ENCODE assay signal across 13 mouse cellular contexts in genomic region chr3:85339269-85339820, GRCm38 (mm10).
A peak's percentile ranks its signal among the peaks of the same experiment; 100 is the strongest.
DNase-seq lines count a peak whose midpoint lies in the region; ATAC-seq lines count a peak whose summit lies in the region.
"Had no signal": no experiment of that assay in that cellular context is flagged by ENCODE, and none has a peak within 500 bp of the region (broad histone marks: within the 10 kb centered on the region; RNA-seq: fewer than 3 reads in every experiment).

No protein-coding gene starts in this region.

- WGBS in forebrain, embryonic 13.5 days = 47% methylated on average over 10 of the region's 10 CpGs
- 63% methylated on average over 10 of the region's 10 CpGs for WGBS in forebrain, embryonic 11.5 days

- H3K9me3 ChIP-seq in forebrain, embryonic 13.5 days (replicated peaks) = no peaks in the 10 kb centered on the region
- H3K9me3 ChIP-seq in forebrain, embryonic 11.5 days (ENCODE audit: control insufficient read depth, low read length) = no peaks in the 10 kb centered on the region
- H3K9me3 ChIP-seq: embryonic facial prominence, embryonic 13.5 days; limb, embryonic 15.5 days had no signal

- ATAC-seq in forebrain, embryonic 13.5 days = peak; percentile 66; the same call in 1 of the 2 replicates
- ATAC-seq in forebrain, embryonic 11.5 days (replicated peaks; ENCODE audit: low FRiP score) = no peak
- ATAC-seq: Patski had no signal

- no peaks in the 10 kb centered on the region for H3K27me3 ChIP-seq in forebrain, embryonic 13.5 days
- H3K27me3 ChIP-seq in forebrain, embryonic 11.5 days (ENCODE audit: control insufficient read depth, insufficient read depth, low read length) = no peaks in the 10 kb centered on the region
- H3K27me3 ChIP-seq: embryonic facial prominence, embryonic 13.5 days; limb, embryonic 15.5 days; Patski had no signal

- no peak overlapping the region for H3K4me2 ChIP-seq in forebrain, embryonic 13.5 days
- H3K4me2 ChIP-seq in forebrain, embryonic 11.5 days (ENCODE audit: low read depth, low read length, severe bottlenecking) = no peak overlapping the region
- H3K4me2 ChIP-seq: embryonic facial prominence, embryonic 13.5 days; limb, embryonic 15.5 days had no signal

- no peak overlapping the region for H3K4me3 ChIP-seq in forebrain, embryonic 13.5 days
- H3K4me3 ChIP-seq in forebrain, embryonic 11.5 days (ENCODE audit: low read depth, low read length) = no peak overlapping the region
- H3K4me3 ChIP-seq: embryonic facial prominence, embryonic 13.5 days; limb, embryonic 15.5 days had no signal

- DNase-seq in forebrain, embryonic 11.5 days (ENCODE audit: low spot score) = no peak
- peak; percentile 33 for DNase-seq in right cerebral cortex, postnatal 25 days
- no peak for DNase-seq in right cerebral cortex, postnatal 14 days
- DNase-seq in heart, postnatal 25 days (ENCODE audit: low spot score) = peak; percentile 9
- peak; percentile 75 for DNase-seq in telencephalon, adult 2 months (ENCODE audit: low read depth, low spot score)
- no peak for DNase-seq in cerebellum, adult 9-11 months
- no peak for DNase-seq in spleen, adult 18-20 months
- DNase-seq: gastrocnemius, postnatal 36 days; kidney, postnatal 14 days had no signal

- H3K36me3 ChIP-seq in forebrain, embryonic 13.5 days (ENCODE audit: poor library complexity, severe bottlenecking) = no peaks in the 10 kb centered on the region
- no peaks in the 10 kb centered on the region for H3K36me3 ChIP-seq in forebrain, embryonic 11.5 days (ENCODE audit: control insufficient read depth, insufficient read depth, low read length)
- H3K36me3 ChIP-seq: embryonic facial prominence, embryonic 13.5 days; limb, embryonic 15.5 days had no signal

- intact Hi-C loops in heart, postnatal 25 days (cut with DNase I) = loop anchor here (5.0 to 10.0 kb wide), 2 partner anchors 178 to 215 kb away; no protein-coding TSS in a partner anchor

- H3K4me1 ChIP-seq in forebrain, embryonic 13.5 days = peaks cover 22% of the 10 kb centered on the region
- H3K4me1 ChIP-seq in forebrain, embryonic 11.5 days (replicated peaks; ENCODE audit: control insufficient read depth, insufficient read depth, low read length) = peaks cover 14% of the 10 kb centered on the region
- H3K4me1 ChIP-seq: limb, embryonic 15.5 days had no signal

- no peak overlapping the region; the same call in 1 of the 2 replicates for H3K27ac ChIP-seq in forebrain, embryonic 13.5 days
- no peak overlapping the region for H3K27ac ChIP-seq in forebrain, embryonic 11.5 days (ENCODE audit: low read depth, low read length)
- H3K27ac ChIP-seq: embryonic facial prominence, embryonic 13.5 days; limb, embryonic 15.5 days had no signal

- no peak overlapping the region for H3K9ac ChIP-seq in forebrain, embryonic 13.5 days
- no peak overlapping the region for H3K9ac ChIP-seq in forebrain, embryonic 11.5 days (ENCODE audit: low read length)
- H3K9ac ChIP-seq: embryonic facial prominence, embryonic 13.5 days; limb, embryonic 15.5 days had no signal

Comparison
In these comparisons a context has a peak if more than half of its experiments do, and no peak if none do; other contexts are left out.
1. DNase-seq: peak in right cerebral cortex, postnatal 25 days (single experiment), heart, postnatal 25 days (single experiment) and telencephalon, adult 2 months (single experiment); none in forebrain, embryonic 11.5 days (single experiment), right cerebral cortex, postnatal 14 days (single experiment), cerebellum, adult 9-11 months (single experiment) and spleen, adult 18-20 months (0 of 2).